Mouse (Mus musculus) urinary bladder, adult 18-20 months (tissue): ENCODE measurements around the gene Slc8a3.

Experiments used
- DNase-seq, 2 experiments: peaks; one replicate each; pipeline ENCODE4 v3.0.0; 2022; ENCODE audit warnings: low spot score in 2 of 2, mixed read lengths in 2 of 2

Gene Slc8a3

DNA sequence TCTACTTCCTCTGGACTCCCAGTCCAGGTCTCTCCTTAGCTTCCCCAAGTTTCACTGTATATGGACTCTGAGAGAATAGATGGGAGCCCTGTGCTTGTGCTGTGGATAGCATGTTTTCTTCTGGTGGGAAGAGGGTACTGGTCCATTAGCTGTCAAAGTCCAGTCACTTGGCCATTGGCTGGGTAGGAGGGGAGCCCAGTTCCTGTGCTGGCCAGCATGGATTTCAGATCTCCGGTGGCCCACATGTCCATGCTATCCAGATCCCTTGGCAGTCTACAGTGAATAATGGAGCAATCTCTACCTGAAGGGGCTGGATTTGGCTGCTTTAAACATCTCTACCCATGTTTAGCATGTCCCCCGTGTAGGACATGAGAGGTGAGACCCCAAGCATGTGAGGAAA is 148.0 kb downstream of the Slc8a3 start:
- DNase-seq = no peak

DNA sequence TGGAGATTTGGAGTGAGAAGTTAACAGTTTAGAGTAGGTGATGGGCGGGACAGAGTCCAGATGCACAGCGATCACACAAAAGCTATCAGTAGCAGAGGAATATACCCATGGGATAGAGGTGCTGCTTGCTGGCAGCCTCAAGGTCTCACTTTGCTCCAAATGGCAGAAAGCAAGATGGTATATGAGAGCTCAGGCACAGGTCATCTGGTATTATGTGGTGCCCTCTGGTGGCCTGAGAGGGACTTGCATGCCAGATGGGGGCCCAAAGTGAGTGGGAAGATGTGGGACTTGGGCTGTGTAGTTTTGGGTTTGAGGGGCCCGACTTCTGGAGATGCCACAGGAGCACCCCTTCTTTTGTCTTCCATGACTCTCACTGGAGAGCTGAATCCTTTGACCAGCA is 150.9 kb downstream of the Slc8a3 start:
- peak; percentile 26 to 51 for DNase-seq

DNA sequence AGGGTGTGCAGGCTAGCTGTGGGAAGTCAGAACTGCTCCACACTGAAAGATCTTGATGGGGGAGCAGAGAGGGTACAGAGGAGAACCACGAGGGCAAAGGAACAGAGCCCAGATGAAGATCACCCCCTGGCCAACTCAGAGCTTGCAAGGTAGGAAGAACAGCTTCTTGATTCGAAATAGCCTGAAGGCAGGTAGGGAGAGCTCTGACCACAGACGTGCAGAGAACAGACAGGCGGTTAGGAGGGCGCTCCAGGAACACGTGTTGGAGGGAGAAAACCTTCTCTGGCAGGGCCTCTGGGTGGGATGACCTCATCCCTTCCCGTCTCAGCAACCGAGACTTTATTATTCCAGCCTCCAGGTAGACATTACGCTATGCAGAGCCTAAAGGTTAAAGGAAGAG is 157.7 kb downstream of the Slc8a3 start:
- DNase-seq = no peak

DNA sequence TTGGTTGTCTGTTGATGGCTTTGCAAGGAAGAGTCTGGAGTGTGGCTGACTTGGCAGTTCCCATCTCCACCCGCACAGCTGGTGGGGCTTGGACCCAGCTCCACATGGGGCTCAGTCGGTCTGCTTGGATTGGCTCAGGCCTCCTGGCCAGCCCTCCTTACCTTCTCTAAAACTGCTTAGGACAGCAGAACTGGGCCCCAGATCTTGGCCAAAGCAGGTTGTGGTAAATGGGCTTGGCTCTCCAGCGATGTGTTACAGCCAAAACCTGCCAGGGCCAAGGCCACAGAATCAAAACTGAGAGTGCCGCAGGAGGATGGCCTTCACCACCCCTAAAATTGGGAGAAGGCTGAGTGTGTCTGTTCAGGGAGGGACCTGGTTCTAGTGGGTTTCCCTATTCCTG is 159.1 kb downstream of the Slc8a3 start:
- no peak for DNase-seq

DNA sequence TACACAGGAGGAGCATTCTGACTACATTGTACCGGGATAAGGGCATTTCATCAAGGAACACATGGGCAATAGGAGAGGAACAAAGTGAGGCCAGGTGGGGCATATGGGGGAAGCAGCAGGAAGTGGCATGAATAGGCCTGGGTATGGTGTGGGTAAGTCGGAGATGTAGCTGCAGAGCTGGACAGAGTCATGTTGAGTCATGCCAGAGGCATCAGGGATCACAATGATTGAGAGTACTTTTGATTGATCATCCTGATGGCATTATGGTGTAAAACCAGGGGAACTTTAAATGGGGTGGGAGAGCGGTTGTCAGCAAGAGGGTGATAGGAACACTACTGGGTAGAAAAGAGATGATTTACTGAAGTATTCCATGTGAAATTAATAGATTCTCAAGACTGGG is 160.0 kb downstream of the Slc8a3 start:
- DNase-seq = no peak

DNA sequence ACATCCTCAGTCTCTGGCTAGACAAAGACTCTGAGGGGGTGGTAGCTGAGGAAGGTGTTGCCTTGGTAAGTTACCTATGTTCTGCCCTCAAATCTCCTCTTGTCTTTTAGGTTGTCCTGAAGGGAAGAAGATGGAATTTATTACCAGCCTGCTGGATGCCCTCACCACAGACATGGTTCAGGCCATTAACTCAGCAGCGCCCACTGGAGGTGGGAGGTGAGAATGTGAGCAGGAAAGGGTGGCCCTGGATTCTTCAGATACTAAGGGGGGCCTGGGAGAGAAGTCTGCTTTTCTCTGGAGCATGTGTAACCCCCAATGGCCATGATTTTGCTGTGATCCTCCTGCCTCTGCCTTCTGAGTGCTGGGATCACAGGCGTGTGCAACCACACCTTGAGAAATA is 162.9 kb downstream of the Slc8a3 start:
- no peak for DNase-seq

DNA sequence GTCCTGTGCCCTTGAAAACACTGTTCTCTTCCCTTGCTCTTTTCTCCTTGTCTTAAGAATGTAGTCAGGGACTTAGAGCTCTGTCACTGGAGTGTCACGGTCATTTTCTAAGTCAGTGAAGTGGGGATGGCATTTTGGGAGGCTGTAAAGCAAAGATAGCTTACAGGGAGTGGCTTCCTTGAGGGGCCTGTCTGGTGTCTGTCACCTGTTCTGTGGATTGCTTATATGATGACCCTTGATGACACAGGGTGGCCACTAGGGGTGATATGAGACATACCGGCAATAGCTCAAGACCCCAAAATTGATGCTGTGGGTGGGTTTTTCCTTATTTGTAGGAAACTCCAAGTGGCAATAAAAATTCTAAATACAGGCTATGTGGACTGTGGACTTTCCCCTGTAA is 164.5 kb downstream of the Slc8a3 start:
- no peak for DNase-seq

DNA sequence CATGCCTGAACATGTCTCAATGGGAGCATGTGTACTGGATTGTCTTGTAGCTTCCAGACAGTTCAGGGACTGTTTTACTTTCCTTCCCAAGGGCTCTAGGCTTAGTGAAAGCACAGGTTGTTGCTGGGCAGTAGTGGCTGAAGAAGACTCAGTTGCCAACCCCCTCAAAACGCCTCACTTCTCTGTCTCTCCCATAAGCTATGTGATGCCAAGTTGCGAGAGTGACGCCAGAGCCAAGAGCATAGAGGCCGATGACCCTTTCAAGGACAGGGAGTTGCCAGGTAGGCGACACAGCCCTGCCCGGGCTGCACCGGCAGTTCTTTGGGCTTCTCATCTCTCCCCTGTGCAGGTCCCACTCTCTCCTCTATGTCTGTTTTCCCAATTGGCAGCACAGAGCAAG is 164.9 kb downstream of the Slc8a3 start:
- no peak for DNase-seq

DNA sequence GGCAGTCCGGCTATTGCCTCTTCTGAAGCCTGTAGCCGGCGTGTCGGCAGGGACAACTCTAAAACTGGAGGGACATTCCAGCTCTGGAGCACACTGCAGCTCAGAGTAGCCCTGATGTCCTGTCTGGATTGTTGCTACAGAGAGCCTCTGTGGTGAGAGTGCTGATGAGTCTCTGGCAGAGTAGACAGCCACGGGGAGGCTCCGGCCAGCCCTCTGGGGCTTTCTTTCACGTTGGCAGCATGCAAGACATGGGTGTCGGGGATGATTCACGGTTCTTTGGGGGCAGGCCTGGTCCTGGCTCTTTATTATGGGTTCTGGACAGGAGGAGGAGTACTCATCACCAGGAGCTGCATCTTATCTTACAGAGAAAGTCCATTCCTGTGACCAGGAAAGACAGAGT is 165.8 kb downstream of the Slc8a3 start:
- no peak for DNase-seq

DNA sequence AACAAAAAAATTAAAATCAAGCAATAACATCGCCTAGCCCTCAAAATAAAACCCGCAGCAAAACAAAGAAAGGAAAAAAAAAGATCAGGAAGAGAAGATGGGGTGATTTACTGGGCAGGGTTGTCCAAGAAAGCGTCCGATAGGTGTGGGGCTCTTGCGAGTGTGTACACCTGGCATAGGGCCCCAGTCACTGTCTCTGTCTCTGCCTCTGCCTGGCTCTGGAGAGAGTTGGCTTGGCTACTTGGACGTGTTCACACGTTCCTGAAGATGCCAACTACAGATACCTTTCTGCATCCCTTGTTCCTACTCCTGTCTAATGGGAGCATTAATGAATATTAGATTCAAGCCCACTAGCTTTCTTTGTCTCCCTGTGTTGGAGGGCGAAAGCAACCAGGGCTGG is 166.4 kb downstream of the Slc8a3 start:
- no peak for DNase-seq

DNA sequence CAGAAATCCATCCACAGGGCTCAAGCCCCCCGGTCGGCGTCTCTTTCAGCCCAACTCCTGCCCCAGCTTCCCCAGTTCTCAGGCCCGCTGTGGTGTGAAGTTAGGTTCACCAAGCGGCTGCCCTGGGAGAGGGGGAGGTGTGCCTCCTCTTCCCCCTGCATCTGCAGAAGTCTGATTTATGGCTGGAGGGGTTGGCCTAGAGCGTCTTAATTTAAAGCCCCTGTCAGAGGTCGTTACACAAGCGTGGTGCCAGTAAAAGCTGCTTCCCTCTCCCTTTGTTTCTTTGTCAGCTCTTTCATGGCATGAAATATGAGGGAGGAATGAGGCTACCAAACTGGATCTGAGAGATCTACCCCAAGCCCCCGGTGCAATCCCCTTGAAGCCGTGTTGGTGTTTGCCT is 166.9 kb downstream of the Slc8a3 start:
- DNase-seq = no peak

DNA sequence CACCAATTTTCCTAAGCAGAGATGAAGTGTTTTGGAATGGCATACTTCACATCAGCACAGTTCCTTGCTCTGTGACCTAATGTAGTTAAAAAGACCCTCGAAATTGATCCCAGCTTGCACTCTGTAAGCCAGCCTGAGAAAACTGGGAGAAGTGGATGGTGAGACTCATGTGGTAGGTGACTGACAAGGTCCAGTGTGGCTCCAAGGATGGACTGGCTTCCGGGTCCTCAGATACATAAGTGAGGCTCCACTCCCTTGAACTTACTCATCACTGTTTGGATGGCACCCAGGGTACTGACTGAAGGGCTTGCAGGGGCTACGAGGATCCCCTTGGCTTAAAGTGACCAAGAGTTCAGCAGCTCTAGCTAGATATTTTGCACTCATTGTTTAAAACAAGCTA is 169.4 kb downstream of the Slc8a3 start:
- no peak for DNase-seq

DNA sequence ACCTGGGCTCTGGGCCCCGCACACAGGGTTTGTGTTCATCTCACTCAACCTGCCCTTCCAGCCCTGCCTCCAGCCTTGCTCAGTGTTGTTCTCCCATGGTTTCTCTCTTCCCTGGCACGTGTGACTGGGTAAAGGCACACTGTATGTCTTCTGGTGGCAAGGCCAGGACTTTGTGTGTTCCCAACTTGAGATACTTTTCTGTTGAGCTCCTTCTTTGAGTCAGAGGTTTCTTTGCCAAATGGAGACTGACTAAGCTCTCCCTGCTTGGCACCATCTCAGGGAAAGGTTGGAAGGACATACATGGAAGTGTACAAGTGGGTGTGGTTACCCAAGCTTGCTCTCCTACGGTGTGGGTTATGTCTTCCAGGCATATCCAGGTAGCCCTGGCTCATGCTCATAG is 169.8 kb downstream of the Slc8a3 start:
- no peak for DNase-seq

DNA sequence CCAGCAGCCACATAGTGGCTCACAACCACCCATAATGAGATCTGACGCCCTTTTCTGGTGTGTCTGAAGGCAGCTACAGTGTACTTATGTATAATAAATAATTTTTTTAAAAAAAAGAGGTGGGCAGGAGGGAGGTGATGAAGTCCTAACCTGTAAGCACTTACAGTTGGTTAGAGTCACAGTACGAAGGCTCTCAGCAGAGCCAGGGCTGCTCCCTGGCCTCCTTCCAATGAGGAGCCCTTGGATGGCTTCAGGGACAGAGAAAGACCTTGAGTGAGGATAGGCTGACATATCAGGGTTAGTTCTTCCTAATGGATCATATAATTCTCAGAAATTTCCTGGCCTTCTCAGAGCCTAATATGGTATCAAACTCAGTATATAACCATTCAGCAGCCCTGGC is 171.7 kb downstream of the Slc8a3 start:
- DNase-seq = no peak

DNA sequence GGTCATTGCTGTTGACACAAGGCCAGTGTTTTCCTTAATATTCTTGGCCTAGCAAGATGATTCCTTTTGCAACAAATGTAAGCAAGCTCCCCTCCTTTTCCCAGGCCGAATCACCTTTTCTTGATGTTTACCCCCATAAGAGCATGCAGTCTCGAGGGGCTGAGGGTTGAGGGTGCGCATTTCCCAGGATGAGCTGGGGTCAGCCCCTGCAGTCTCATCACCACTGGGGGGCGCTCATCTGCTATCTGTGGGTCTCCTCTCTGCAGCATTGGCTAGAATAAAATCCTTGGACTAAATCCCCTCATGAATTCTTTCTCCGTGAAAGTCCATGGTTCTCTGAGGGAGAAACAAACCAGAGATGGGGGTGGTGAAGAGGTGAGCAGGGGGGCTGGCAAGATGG is 172.1 kb downstream of the Slc8a3 start:
- no peak for DNase-seq

DNA sequence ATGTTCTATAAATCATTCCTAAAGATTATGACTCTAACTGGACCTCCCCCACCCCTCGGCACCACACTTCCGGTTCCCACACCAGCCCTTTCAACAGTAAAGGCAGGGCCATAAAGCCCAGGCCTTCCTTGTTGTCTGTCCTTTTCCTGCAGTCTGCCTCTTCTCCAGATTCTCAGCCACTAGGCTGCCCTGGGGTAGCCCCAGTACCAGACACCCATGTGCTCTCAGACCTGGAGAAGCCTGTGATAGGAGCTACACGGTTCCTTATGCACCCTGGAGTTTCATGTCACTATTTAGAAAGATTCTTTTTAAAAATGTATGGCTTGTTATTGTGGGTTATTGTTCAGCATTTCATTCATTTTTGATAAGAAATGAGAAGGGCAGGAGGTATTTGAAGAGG is 172.6 kb downstream of the Slc8a3 start:
- no peak for DNase-seq

DNA sequence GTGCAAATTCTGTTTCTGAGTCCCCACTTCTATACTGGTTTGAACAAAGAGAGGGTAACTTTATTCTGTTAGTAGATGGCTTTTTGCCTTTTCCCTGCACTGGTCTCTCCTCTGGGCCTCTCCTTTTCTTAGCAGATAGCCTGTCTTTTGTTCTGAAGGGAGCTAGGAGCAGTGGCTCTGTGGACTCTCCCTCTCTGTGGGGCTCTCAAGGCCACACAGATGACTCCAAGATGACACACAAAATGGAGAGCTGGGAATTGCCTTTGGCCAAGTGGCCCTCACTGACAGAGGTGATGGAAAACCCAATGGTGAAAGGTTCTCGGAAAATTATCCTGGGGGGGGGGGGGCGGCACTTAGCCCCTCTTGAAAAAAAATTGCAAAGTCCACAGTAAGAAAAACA is 173.0 kb downstream of the Slc8a3 start:
- no peak for DNase-seq

DNA sequence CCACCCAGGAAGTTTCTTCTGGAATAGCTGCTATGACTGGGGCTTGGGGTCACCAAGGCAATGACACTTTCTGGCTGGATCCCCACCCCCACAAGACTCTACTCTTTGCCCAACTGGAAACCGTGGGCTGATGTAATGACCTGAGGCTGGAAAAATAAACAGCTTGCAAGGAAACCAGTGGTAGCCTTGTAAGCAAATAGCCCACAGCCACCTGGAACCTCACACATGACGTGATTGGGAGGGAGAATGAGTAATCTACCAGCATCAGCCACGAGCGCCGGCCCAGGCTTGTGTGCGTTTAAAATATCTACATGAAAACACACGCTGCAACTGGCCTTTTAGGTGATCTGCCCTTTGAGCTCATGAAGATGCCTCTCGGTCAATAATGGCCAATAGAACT is 176.1 kb downstream of the Slc8a3 start:
- no peak for DNase-seq

DNA sequence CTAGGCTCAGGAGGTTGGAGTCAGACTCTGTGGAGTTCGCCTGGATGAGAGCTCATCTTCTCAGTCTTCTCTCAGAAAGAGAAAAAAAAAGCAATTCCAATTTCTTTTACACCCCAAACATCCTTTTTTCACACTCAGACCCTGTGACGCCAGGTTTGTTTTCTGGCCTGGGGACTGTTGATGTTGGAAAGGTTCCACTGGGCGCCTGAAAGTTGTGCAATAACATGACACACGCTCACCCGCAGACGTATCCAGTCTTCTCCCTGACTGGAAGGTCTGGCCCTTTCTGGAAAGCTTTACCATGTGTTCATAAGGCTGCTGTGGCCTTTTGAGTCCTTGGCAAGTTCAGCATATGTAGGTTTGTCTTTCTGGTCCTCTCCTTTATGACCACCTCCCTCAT is 177.3 kb downstream of the Slc8a3 start:
- DNase-seq = peak in 1 of 2 experiments; percentile 40

DNA sequence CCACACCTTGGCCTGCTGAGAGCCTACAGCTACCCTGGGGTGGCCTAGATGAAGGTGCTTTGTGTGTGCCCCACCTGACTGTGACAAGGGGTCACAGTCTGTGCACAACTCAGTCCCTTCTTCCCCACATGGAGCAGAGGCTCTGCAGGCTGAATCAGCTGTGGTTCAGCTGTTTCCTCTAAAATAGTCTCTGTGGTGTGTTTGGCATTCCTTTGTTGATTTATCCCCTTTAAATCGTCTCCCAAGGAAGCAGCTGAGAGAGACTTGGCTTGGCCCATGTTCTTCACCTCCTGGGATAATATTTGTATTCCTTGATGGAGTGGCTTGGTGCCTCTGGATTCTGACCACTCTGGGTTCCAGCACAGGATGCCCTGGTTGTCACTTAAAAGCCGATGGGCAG is 180.9 kb downstream of the Slc8a3 start:
- no peak for DNase-seq

DNA sequence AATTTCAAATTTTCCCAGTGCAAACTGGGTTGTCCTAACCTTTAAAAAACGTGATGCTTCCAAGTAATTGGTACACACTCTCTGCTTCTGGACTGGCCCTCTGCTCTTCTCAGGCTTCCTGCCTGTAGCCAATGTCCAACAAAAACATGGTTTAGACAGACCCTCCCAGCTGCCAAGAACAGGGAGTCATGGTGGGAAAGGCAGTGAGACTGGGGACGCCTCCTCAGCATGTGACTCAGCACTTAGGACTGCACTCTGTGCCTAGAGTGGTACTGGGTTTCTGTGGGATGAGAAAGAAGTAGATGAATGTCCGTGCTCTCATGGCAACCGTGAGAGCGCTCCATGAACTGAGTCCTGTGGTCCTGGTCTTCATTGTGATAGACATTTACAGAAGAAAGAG is 182.1 kb downstream of the Slc8a3 start:
- peak in 1 of 2 experiments; percentile 7 for DNase-seq

DNA sequence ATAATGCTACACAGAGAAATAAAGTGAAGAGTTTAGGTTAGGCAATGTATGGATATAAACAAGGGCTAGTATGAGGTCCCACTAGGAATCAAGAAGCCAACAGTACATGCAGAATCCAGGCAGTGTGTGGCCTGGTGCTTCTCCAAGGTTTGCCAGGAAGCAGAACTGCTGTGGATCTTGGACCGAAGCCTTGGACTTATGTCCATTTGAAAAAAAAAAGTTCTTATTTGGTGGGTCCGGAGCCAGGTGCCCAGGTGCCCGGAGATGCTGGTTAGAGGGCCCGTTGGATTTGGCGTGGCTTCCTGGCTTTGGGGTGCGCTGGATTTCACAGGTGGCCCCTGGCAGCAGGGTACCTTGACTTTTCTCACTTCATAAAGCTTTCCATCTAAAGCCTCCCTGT is 185.0 kb downstream of the Slc8a3 start:
- no peak for DNase-seq
